Mouse (Mus musculus) intestine, postnatal 0 days (tissue): ENCODE data around the gene S1pr4. TPM values are rescaled to one million over a fixed set of nuclear protein-coding genes. Genes with fewer than 3 reads are reported as not detected.

Experiments
- ATAC-seq: fragments of 200-750 bp; cut with Nextera tagmentation; 2 replicates; pipeline ENCODE4 v1.8.0; 2017; ENCODE audit warnings: mild to moderate bottlenecking, moderate TSS enrichment, moderate library complexity
- H3K27ac ChIP-seq: fragments of 300-500 bp; sonication (generic); 2 replicates; pipeline ENCODE4 v1.5.1; 2014; ENCODE audit warnings: mild to moderate bottlenecking, low read depth, low read length, moderate library complexity
- H3K27me3 ChIP-seq: fragments of 300-500 bp; sonication (generic); replicated peaks from 2 replicates; pipeline ENCODE4 v1.6.1; 2014; ENCODE audit warnings: low read length, mixed read lengths; ENCODE audit not compliant: control insufficient read depth, insufficient read depth
- H3K36me3 ChIP-seq: fragments of 300-500 bp; sonication (generic); 2 replicates; pipeline ENCODE4 v1.6.1; 2014; ENCODE audit warnings: mild to moderate bottlenecking, moderate library complexity; ENCODE audit not compliant: control insufficient read depth, insufficient read depth
- H3K4me1 ChIP-seq: fragments of 300-500 bp; sonication (generic); replicated peaks from 2 replicates; pipeline ENCODE4 v1.6.1; 2014; ENCODE audit warnings: antibody characterized with exemption, low read length, mixed read lengths; ENCODE audit not compliant: control insufficient read depth, insufficient read depth
- H3K4me2 ChIP-seq: fragments of 300-500 bp; sonication (generic); replicated peaks from 2 replicates; pipeline ENCODE4 v1.6.1; 2014; ENCODE audit warnings: low read depth, mild to moderate bottlenecking, moderate library complexity
- H3K4me3 ChIP-seq: fragments of 300-500 bp; sonication (generic); 2 replicates; pipeline ENCODE4 v1.5.1; 2014; ENCODE audit warnings: low read depth, low read length
- H3K9ac ChIP-seq: fragments of 300-500 bp; sonication (generic); 2 replicates; pipeline ENCODE4 v1.6.1; 2014; ENCODE audit warnings: mild to moderate bottlenecking, low read depth, low read length
- H3K9me3 ChIP-seq: fragments of 300-500 bp; sonication (generic); 2 replicates; pipeline ENCODE4 v1.6.1; 2016; ENCODE audit warnings: mixed run types; ENCODE audit not compliant: control insufficient read depth
- CTCF ChIP-seq: sonication (generic); IDR thresholded peaks from 2 replicates; pipeline ENCODE4 v1.5.1; 2016; ENCODE audit warnings: low read depth, mild to moderate bottlenecking, control low read depth, antibody characterized with exemption, moderate library complexity
- WGBS: fragments of 180-500 bp; shearing (Covaris S2); extraction: QIAGEN DNeasy Blood & Tissue Kit; methylation state at CpG from one replicate; pipeline ENCODE4 v1.1.7; 2014; 5-methylcytosine and 5-hydroxymethylcytosine counted together
- microRNA-seq: library from miRNA; unstranded; fragments of <30 nt; microRNA quantifications from one replicate; pipeline ENCODE4, GENCODE M21; 2016
- polyA plus RNA-seq: library from polyadenylated mRNA; unstranded; fragments of >200 nt; fragmentation: Nextera tagmentation; extraction: Ambion mirVana; gene quantifications from 2 replicates; pipeline ENCODE4 v1.2.1, GENCODE M21; 2015

Gene S1pr4
- polyA plus RNA-seq, 1 experiment from 2014 or later = 0.74 TPM

DNA sequence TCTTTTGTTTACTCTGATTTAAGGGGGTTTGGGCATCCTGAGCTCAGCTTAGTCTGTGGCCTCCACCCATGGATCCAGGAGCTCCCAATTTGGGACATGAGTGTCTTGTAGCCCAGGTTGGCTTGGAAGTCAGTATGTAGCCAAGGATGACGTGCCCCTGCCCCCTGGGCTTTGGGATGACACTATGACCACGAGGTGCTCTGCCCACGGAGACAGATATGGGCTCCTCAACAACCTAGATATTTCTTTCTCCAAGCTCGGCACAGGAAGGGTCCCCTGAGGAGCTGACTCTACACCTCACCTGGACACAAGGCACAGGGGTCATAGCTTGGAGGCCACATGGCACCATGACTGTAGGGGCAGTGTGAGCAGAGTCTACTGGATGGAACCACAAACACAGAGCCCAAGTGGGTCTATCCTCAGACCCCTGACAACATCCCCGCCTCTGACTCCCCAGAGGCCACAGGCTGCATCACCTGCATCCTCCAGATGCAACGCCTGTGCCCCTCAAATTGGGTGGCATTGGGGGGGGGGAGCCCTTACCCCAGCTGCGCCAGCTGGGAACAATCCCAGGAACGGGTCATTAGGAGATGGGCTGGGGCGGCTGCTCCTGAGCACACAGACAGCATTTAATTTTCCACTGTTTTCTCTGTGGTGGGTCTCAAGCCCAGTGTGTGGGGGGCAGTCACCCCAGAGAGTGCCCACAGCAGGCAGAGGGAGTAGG is 49.1 kb downstream of the S1pr4 start:
- H3K4me3 ChIP-seq = no peak overlapping the region
- no peaks in the 10 kb centered on the region; the same call in 1 of the 2 replicates for H3K36me3 ChIP-seq
- 57% methylated on average over 9 of the region's 9 CpGs for WGBS
- no peak overlapping the region for H3K4me2 ChIP-seq
- H3K9ac ChIP-seq = no peak overlapping the region
- ATAC-seq = no peak; the same call in 1 of the 2 replicates
- H3K27ac ChIP-seq = no peak overlapping the region
- H3K27me3 ChIP-seq = peaks cover 53% of the 10 kb centered on the region
- no peaks in the 10 kb centered on the region for H3K9me3 ChIP-seq
- TF ChIP-seq CTCF = no peak
- no peaks in the 10 kb centered on the region for H3K4me1 ChIP-seq

DNA sequence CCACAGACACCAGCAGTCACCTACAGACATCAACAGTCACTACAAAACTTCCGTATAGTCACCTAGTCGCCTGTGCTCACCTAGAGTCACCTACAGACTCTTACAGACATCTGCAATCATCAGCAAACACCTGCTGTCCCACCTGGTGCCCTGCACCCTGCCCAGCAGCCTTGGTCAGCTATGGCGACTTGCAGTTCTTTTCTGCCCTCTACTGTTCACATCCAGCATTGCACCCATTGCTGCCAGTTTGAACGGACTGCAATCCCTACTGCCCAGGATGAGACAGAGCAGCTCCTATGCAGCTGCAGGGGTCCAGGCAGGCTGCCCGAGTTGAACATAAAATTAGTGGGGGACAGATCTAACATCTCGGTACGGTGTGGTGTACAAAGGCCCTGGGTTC is 49.8 kb downstream of the S1pr4 start:
- H3K4me3 ChIP-seq = no peak overlapping the region
- H3K9ac ChIP-seq = no peak overlapping the region
- no peaks in the 10 kb centered on the region for H3K4me1 ChIP-seq
- peak; percentile 98 for TF ChIP-seq CTCF
- no peak overlapping the region for H3K27ac ChIP-seq
- no peak overlapping the region for H3K4me2 ChIP-seq
- ATAC-seq = peak; percentile 89
- no peaks in the 10 kb centered on the region for H3K9me3 ChIP-seq
- H3K36me3 ChIP-seq = no peaks in the 10 kb centered on the region; the same call in 1 of the 2 replicates
- 0% methylated on average over 7 of the region's 7 CpGs for WGBS
- H3K27me3 ChIP-seq = peaks cover 47% of the 10 kb centered on the region

Small RNA genes lying within 50 kb of the gene (microRNA-seq; reads per million reads assigned to microRNA genes)
- not detected for gene Gm25595

Other genes starting within 250 kb of the S1pr4 start
- 0.66 and 1.2 TPM in 2 replicates for gene Matk, start 247.2 kb downstream of the S1pr4 start, polyA plus RNA-seq
- gene Mrpl54, start 233.2 kb downstream of the S1pr4 start, polyA plus RNA-seq = 268 and 287 TPM in 2 replicates
- 75.2 and 75.4 TPM in 2 replicates for gene Apba3, start 233.2 kb downstream of the S1pr4 start, polyA plus RNA-seq
- gene Tjp3, start 208.6 kb downstream of the S1pr4 start, polyA plus RNA-seq = 43.2 and 43.4 TPM in 2 replicates
- gene Pip5k1c, start 207.2 kb downstream of the S1pr4 start, polyA plus RNA-seq = 27.2 and 27.6 TPM in 2 replicates
- 14.7 and 15.0 TPM in 2 replicates for gene Cactin, start 179.0 kb downstream of the S1pr4 start, polyA plus RNA-seq
- 9.8 and 10.7 TPM in 2 replicates for gene Tbxa2r, start 171.4 kb downstream of the S1pr4 start, polyA plus RNA-seq
- gene Gipc3, start 156.9 kb downstream of the S1pr4 start, polyA plus RNA-seq = 0.04 and 0.08 TPM in 2 replicates
- gene Hmg20b, start 149.7 kb downstream of the S1pr4 start, polyA plus RNA-seq = 99.8 and 111 TPM in 2 replicates
- 29.6 and 32.8 TPM in 2 replicates for gene Mfsd12, start 142.6 kb downstream of the S1pr4 start, polyA plus RNA-seq
- 0.85 and 1.5 TPM in 2 replicates for gene 4930404N11Rik, start 134.3 kb downstream of the S1pr4 start, polyA plus RNA-seq
- 40.8 and 45.2 TPM in 2 replicates for gene Fzr1, start 121.6 kb downstream of the S1pr4 start, polyA plus RNA-seq
- 54.0 and 59.4 TPM in 2 replicates for gene Dohh, start 115.7 kb downstream of the S1pr4 start, polyA plus RNA-seq
- 0.76 and 1.1 TPM in 2 replicates for gene Gm48551, start 115.7 kb downstream of the S1pr4 start, polyA plus RNA-seq
- gene Gm48552, start 111.1 kb downstream of the S1pr4 start, polyA plus RNA-seq = 0.31 TPM in 1 of 2 replicates, not detected in the other
- gene Smim24, start 107.1 kb downstream of the S1pr4 start, polyA plus RNA-seq = 1,233 and 1,333 TPM in 2 replicates
- 29.2 and 35.1 TPM in 2 replicates for gene Nfic, start 44.5 kb downstream of the S1pr4 start, polyA plus RNA-seq
- 0.76 and 1.0 TPM in 2 replicates for gene Celf5, start 17.4 kb downstream of the S1pr4 start, polyA plus RNA-seq
- gene Ncln, start 3.7 kb downstream of the S1pr4 start, polyA plus RNA-seq = 58.6 and 61.1 TPM in 2 replicates
- 0.64 and 0.78 TPM in 2 replicates for gene Gna15, start 24.1 kb upstream of the S1pr4 start, polyA plus RNA-seq
- 188 and 195 TPM in 2 replicates for gene Gna11, start 45.1 kb upstream of the S1pr4 start, polyA plus RNA-seq
- gene Aes, start 59.4 kb upstream of the S1pr4 start, polyA plus RNA-seq = 528 and 536 TPM in 2 replicates
- 3.0 and 5.2 TPM in 2 replicates for gene Tle2, start 74.4 kb upstream of the S1pr4 start, polyA plus RNA-seq
- 3.9 and 4.2 TPM in 2 replicates for gene Tle6, start 100.9 kb upstream of the S1pr4 start, polyA plus RNA-seq
- 0.18 and 0.20 TPM in 2 replicates for gene BC025920, start 106.1 kb upstream of the S1pr4 start, polyA plus RNA-seq
- gene Sirt6, start 127.7 kb upstream of the S1pr4 start, polyA plus RNA-seq = 13.5 and 13.9 TPM in 2 replicates
- 3.5 and 4.2 TPM in 2 replicates for gene Ankrd24, start 128.4 kb upstream of the S1pr4 start, polyA plus RNA-seq
- 1.6 TPM in 2 replicates for gene Gm10778, start 148.9 kb upstream of the S1pr4 start, polyA plus RNA-seq
- 4.4 and 7.8 TPM in 2 replicates for gene Zfp433, start 204.7 kb upstream of the S1pr4 start, polyA plus RNA-seq